Mouse (Mus musculus): Measurements from ENCODE around the gene Zcchc17.

The Zcchc17 gene

DNA sequence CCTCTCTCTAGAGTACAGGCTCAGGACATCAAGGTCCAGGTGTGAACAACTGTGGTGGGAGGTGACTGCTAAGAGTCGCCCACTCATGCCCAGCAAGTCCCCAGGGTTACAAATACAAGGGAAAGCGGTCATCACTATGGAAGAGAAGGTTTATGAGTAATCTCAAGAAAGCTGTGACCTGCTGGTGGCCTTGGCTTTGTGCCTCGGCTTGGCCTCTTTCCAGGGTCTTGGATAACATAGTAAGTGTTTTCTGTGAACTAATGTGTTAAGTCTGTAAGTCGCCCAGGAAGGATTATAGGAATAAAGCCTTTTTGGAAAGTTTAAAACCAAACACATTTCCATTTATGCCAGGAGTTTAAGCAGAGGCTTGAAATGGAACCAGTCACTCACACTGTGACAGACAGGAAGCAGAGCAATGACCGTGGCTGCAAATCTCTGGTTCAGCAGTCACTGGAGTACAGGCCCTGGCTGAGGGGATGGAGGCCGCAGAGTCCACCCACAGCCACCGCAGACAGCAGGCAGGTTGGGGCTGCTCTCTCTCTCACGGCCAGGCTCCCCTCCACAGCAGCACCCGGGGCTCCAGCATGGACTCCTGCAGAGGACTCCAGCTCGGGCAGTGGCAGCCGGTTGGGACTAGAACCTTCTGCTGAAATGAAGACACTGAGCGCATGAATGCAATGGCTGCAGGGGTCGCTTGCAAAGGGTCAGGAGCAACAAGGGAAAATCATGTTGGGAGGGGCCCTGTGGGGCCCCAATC lies 43.8 kb downstream of the Zcchc17 start:
- peak; percentile 39 for DNase-seq

GRCm38 (mm10) chr4:130313552-130313951 lies 46.2 kb downstream of the Zcchc17 start:
- DNase-seq, result no peak

DNA sequence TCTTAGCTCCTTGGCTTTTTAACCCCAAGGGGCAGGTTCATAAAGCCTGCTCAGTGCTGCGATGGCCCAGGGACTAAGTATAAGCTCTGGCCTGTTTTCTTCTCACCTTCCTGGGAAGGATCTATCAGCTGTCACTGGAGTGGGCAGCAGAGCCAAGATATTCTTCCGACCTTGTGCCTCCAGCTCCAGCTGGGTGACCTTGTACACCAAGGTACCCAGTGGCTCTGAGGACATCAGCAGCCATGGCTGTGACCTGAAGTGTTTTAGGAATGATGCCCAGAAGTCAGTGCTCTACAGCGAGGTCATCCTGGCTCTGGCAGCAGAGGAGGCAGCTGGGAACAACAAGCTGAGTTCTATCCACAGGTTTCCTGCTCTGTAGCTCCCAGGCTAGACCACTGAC lies 47.2 kb downstream of the Zcchc17 start:
- no peak for DNase-seq

DNA sequence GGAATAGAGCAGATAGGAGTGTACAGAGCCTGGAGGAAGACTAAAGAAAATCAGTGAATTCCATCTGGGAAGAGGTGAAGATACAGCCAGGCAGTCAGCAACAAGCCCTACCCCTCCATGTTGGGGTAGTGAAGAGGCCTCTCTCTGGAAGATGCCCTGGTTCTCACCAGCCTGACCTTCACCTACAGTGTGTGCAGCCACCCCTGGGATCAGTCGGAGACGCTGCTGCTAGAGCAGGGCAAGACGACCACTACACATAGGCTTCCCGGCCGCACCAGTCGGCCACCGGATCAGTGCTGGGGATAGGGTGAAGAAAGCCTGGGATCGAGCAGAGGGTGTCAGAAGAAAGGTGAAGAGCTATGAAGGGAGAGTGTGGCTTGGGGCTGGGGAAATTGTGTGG lies 50.5 kb downstream of the Zcchc17 start:
- no peak for DNase-seq

GRCm38 (mm10) chr4:130308231-130309081 lies 51.3 kb downstream of the Zcchc17 start, which contains the start of the genes Fabp3 and Gm10570:
Gene Fabp3, plus strand, starts transcription at chr4:130308595.
Gene Gm10570, minus strand, starts transcription at chr4:130308674.
- peak; percentile 26 for DNase-seq

- DNase-seq, result peak; percentile 74
Observed at GRCm38 (mm10) chr4:130307851-130308230, 51.9 kb downstream of the Zcchc17 start.

DNA sequence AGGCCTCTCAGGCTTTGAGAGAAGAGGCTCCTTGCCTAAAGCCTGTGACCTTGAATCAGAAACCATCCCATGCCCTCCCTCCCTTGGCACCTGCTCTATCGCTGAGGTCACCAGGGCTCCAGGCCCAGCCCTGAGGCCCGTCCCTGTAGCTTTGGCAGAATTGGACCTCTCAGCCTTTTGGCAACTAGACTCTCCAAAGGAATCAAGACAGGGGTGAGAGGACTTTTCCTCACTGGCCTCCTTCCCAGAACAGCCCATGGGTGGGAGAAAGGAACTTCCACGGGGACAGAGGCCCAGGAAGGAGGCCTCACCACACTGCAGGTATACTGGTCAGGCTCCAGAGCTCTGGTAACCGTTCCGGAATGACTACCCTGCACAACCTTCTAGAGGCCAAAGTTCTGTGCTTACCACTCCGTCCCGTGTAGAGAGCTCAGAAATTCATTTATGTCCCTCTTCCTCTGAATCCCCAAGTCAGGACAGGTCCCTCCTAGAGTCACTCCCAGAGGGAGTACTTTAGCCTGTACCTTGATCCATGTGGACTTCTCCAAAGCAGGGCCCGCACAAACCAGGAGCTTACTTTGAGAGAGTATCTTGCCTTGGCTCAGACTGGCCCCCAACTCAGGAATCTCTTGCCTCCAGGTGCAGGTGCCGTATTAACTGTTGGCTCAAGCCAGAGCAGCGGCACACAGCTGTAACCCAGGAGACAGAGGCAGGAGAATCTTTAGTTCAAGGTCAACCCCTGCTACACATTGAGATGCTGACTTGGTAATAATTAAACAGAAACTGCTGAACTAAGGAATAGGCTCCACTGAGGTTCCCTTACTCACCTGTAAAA lies 52.7 kb downstream of the Zcchc17 start:
- DNase-seq, result peak; percentile 26

GRCm38 (mm10) chr4:130304746-130305145 lies 55.0 kb downstream of the Zcchc17 start:
- DNase-seq, result no peak

DNA sequence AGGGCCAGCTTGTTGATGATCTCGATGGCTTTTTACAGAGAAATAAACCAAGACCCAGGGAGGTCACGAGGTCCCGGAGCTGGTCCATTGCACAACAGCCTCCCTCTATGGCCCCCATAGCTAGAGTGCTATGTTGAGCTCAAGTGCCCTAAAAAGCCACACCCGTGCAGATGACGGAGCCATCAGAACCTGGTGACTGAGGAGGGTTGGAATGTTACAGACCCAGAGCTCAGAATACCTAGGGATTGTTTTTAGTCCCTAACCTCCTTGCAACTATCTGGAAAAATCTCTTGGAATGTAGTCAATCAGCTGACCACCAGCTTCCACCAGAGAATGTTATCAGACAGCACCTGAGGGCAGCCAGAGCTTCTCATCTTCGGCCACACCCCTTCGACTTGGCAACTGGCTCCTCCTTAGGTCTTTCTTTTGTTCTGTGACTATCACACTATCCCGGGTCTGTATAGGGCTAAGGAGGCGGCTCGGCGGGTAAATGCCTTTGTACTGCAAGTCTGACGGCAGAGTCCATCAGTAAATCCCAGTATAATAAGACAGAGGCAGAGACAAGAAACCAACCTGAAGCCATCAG lies 57.4 kb downstream of the Zcchc17 start:
- DNase-seq, result no peak

DNA sequence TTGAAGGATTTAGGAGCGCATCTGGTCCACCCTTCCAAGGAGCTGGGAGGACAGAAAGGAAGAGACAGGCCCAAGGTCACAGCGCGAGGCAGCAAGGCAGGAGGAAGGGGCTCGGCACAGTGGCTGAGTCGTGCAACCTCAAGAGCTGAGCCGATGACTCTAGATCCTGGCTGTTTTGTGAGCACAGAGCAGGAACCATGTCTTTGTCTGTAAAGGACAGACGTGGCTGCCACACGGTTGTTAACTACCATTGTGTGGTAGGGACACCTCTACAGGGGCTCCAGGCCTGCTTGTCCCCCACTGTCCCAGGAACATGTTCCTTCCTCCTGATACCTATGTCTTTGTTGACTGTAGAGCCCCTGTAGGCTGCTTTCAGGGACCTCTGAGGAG lies 60.1 kb downstream of the Zcchc17 start:
- DNase-seq, result no peak

- no peak for DNase-seq
Observed at GRCm38 (mm10) chr4:130298877-130299628, 60.7 kb downstream of the Zcchc17 start.

DNA sequence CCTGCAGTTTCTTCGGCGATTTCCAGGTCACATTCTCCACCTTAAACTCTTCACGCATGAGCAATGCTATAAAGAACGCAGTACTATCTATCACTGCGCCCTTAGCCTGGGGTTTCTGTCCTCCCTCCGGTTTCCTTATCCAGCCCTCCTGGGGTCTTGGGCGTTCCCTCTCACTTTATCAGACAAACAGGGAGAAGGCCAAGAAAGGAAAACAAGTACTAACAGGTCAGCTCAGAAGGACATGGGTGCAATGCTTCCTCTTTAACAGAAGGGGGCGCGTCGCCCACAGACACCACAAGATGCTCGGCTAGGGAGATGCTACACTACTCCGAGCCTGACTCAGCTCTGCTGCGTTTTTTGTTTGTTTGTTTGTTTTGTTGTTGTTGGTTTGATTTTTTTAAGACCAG lies 62.6 kb downstream of the Zcchc17 start:
- DNase-seq, result no peak

- no peak for DNase-seq
Observed at GRCm38 (mm10) chr4:130296243-130296965, 63.3 kb downstream of the Zcchc17 start.

- DNase-seq, result peak; percentile 64
Observed at GRCm38 (mm10) chr4:130295047-130295745, 64.5 kb downstream of the Zcchc17 start.

- no peak for DNase-seq
Observed at GRCm38 (mm10) chr4:130294513-130294912, 65.2 kb downstream of the Zcchc17 start.

DNA sequence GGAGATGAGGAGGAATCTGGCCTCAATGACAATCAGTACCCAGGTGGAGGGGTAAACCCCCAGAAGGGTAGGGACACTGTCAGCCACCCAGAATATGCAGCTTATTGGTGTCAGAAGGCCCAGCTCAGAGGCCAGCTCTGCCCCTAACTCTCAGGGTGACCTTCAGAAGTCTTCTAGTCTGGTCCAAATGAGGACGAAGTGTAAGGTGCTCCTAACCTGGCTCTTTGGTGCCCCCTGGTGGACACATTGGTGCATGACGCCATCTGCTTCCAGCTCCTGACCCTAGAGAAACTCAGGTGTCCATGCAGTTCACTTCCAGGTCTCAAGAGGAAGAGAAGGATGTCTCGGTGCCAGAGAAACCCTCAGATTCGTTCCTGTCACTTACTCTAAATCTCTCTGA lies 67.5 kb downstream of the Zcchc17 start:
- DNase-seq, result peak; percentile 83

- DNase-seq, result no peak
Observed at GRCm38 (mm10) chr4:130289824-130290223, 69.9 kb downstream of the Zcchc17 start.

DNA sequence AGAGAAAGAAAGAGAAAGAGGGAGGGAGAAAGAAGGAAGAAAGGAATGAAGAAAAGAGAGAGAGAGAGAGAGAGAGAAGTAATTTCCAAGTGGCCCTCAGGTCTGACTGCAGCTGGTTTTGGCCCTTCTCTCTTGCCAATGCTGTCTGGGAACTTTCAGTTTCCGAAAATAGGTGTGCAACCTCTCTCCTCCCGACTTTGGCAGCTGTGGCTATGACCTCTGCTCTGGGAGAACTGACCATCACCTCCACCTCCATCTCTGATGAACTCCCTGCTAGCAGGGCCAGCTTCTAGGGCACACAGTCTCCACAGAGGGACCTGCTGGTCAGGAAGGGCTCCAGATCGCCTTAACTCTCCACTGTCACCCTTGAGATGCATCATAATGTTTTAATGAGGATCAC lies 73.2 kb downstream of the Zcchc17 start:
- DNase-seq, result no peak

- DNase-seq, result no peak
Observed at GRCm38 (mm10) chr4:130283826-130284225, 75.9 kb downstream of the Zcchc17 start.

DNA sequence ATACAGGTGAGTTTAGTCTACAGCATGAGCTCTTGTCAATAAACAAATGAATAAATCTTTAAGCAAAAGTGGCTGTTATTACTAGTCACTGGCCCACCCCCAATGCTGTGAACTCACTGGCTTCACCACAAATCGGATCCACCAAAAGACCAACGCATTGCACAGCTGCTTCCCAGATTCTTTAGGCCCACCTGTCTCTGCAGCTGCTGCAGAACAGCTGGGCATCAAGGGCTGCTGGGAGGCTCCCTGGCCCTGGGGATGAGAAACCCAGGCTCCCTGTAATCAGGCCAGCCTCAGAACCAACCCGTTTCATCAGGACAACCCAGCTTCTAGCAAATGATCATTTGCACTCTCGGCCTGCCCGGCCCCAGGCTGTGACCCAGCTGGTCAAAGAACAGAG lies 76.9 kb downstream of the Zcchc17 start:
- no peak for DNase-seq

DNA sequence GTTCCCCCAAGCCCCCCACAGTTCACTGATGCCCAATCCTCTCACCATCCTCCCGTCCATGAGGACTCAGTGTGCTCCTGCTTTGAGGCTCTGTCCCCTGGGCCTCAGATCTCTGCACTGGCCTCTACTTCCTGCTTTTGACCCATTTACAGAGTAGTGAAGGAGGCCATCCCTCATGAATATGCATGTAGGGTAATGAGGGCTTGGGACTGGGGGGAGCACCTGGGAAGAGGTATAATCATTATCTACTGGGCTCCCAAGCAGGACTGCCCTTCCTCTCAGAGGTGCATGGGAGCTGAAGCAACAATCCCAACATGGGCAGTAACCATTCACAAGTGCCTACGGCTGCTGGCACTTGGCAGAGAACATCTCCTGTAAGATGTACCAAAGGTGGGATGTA lies 80.6 kb downstream of the Zcchc17 start, which contains the start of gene Serinc2:
Gene Serinc2, minus strand, starts transcription at position 101 of the 400 bp plus-strand sequence.
- no peak for DNase-seq

Measured in lung, postnatal 36 days (tissue).